Mouse (Mus musculus) liver, adult (tissue): ENCODE results near the gene Tbc1d22a.

ENCODE experiments used
- GATA4 ChIP-seq: IDR thresholded peaks from 2 replicates; pipeline ENCODE4 v1.6.1; 2014; ENCODE audit warnings: mild to moderate bottlenecking, low read length; ENCODE audit not compliant: insufficient replicate concordance

The Tbc1d22a gene

GRCm38 (mm10) chr15:86236252-86236651 lies 22.0 kb downstream of the Tbc1d22a start:
- no peak for TF ChIP-seq GATA4

DNA sequence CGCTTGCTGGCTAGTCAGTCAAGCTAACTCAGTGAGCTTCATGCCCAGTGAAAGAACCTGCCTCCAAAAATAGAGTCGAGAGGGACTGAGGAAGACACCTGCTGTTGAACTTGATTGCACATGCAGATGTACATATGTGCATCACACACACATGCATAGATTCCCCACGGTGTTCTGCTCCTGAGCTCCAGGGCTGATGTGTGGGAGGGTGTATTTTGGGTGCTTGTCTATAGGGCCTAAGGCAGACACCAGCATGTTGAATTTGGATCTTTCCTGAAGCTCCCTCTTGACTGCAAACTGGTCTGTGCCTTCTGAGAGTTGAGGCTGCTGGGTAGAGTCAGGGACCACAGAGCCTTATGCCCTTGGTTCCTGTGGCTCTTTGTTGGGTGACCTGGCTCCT lies 23.8 kb downstream of the Tbc1d22a start:
- TF ChIP-seq GATA4: no peak

DNA sequence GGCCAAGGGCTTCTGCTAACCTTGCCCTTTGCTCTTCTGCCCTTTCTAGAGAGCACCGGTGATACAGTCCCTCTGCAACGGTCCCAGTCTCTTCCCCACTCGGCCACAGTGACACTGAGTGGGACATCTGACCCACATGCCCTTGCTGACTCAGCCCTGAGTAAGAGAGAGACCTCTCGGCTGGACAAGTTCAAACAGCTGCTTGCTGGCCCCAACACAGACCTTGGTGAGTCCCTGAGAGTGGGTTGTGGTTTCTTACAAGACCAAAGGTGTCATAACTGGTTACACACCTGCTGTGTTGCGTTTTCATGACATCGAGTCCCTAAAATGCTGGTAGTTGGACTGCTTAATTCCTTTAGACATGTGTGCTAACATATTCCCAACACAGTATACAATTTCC lies 24.8 kb downstream of the Tbc1d22a start:
- no peak for TF ChIP-seq GATA4

DNA sequence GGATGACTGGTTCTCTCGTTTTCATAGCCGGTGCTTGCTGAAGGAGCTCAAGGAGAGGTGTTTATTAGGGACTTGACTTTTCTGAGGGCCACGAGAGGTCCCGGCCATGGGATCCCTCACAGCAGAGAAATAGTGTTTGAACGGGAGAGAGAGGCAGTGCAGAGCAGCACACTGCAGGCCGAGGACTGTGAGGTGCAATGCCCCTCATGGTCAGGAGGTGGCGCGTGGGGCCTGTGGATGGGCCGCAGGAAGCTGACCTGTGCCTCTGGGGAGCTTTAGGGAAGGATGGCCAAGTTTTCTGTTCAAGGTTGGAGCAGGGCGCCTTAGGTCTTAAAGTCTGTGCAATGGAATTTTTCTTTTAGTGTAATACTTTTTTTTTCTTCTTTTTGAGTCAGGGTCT lies 25.5 kb downstream of the Tbc1d22a start:
- TF ChIP-seq GATA4: no peak

DNA sequence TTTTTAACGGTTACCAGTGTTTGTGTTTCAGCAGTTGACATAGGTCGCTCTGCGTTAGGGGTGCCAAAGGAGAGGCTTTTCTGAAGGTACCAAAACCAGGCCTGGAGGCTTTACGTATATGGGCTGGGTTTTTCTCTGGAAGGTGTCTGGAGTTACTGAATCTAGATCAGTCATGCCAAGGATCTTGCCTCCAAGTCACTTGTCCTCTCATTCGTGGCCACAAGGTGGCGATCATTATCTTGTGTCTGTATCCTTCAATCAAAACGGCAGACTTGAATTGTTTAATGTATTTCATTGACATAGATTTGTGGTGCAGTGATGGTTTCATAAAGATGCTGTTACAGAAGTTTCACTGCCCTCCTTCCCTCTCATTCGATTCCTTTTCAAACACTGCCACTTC lies 29.4 kb downstream of the Tbc1d22a start:
- no peak for TF ChIP-seq GATA4

DNA sequence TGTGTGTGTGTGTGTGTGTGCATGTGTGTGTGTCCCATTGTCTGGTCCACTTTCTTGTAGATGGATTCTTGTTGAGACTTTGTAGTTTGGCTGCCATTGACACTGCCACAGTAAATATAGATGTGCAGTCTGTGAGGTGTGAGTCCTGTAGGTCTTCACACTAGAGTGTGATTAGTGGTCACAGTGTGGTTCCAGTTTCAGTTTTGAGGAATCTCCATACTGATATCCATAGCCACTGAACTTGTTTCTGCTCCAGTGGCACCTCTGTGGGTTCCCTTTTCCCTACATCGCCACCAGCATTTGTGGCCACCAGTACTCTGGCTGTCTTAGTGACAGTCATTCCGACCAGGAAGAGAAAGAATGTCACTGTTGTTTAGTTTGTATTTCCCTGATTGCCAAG lies 30.1 kb downstream of the Tbc1d22a start:
- no peak for TF ChIP-seq GATA4

GRCm38 (mm10) chr15:86250269-86250668 lies 36.0 kb downstream of the Tbc1d22a start:
- no peak for TF ChIP-seq GATA4

DNA sequence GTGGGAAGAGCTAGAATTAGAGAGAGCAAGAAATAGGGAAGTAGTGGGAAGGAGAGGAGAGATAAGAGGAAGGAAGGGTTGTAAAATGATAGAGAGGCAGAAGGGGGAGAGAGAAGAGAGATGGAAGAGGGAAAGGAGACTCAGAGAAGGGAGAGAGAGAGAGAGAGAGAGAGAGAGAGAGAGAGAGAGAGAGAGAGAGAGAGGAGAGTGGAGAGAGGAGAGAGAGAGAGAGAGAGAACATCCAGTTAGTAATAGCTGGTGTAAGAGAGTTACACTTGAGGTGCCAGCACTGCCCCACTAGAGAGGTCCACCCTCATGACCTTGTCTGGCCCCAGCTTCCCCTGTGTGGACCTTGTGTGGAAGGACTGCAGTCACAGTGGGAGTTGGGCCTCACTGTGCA lies 37.9 kb downstream of the Tbc1d22a start:
- TF ChIP-seq GATA4: no peak

DNA sequence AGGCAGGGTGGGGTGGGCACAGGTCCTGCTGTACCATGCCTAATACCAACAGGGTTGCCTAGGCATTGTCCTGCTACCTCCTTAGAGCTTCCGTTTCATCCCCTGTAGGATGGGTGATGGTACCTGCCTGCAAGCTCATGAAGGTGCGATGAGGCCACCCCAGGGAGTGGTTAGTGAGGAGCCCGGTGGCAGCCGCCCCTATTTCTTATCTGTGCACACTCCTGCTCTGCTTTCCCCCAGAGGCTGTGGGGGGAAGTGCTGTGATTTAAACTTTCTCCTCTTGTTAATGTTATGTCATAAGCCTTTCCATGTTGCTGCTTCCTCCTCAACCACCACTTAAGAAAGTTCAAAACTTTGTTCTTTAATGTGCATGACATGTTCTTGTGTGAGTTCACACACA lies 38.4 kb downstream of the Tbc1d22a start:
- no peak for TF ChIP-seq GATA4

GRCm38 (mm10) chr15:86253411-86253810 lies 39.2 kb downstream of the Tbc1d22a start:
- no peak for TF ChIP-seq GATA4

DNA sequence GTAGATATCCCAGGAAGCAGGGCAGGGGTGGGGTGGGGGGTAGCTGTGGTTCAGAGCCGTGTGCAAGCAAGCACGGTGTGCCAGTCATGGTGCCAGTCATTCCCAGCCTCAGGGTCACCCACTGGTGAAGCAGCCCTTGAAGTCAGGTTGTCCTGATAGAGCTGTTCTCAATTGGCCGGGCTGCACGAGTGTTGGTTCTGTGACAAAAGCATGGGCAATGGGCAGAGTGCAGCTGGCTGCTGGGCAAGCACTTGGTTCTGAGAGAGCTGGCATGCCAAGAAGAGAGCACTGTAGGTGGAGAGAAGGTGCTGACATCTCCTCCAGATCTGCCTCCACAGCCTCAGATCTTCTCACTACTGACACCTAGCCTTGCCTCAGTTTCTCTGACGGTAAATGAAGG lies 41.9 kb downstream of the Tbc1d22a start:
- TF ChIP-seq GATA4: no peak

- no peak for TF ChIP-seq GATA4
Measured at GRCm38 (mm10) chr15:86256728-86257179, 42.5 kb downstream of the Tbc1d22a start.

GRCm38 (mm10) chr15:86257916-86258685 lies 43.8 kb downstream of the Tbc1d22a start:
- TF ChIP-seq GATA4: no peak

GRCm38 (mm10) chr15:86259233-86259632 lies 45.0 kb downstream of the Tbc1d22a start:
- no peak for TF ChIP-seq GATA4

DNA sequence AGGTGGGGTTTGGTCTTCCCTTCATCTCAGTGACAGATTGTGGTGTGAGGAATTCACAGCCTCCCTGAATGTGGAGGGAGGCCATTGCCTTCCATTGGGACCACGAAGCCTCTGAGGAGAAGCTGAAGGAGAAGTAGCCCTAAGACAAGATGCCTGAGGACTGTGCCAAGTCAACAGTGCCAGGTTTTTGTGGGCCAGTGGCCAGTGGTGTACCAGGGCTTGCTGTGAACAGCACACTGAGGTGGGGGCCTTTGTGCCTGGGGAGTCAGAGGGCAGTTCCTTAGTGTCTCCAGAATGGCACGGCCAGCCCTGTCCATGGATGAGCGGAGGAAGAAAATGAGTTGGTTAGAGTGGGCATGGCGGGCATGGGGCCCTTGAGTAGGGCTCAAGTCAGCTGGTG lies 45.9 kb downstream of the Tbc1d22a start:
- no peak for TF ChIP-seq GATA4

DNA sequence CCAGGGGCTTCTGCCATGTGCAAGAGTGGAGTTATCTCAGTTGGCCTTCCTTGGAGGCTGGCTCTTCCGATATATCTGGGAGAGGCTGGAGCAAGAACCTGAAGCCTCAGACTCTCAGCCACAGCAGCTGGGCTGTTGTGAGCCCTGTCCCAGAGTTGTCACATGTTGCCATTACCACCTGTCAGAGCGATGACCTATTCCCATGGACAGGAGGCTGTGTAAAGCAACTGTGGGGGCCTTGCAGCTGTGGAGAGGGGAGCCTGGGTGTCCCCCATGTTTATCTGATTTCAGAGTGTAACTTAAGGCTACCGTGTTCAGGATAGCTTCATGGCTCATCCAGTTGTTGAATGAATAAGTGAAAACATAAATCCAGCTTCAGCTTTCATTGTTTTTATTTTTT lies 50.1 kb downstream of the Tbc1d22a start:
- TF ChIP-seq GATA4: no peak

GRCm38 (mm10) chr15:86264803-86265202 lies 50.5 kb downstream of the Tbc1d22a start:
- TF ChIP-seq GATA4: no peak
